Mouse (Mus musculus) lung, adult 2 months (tissue): ENCODE measurements around the gene Pkdrej.

Experiments
- CTCF ChIP-seq: fragments of 200-500 bp; IDR thresholded peaks from 2 replicates; pipeline ENCODE4 v1.5.1; 2011; ENCODE audit warnings: mild to moderate bottlenecking, low read length, control low read depth; ENCODE audit not compliant: insufficient read depth
- POLR2A ChIP-seq: fragments of 200-500 bp; IDR thresholded peaks from 2 replicates; pipeline ENCODE4 v1.6.1; 2011; ENCODE audit warnings: low read depth, mild to moderate bottlenecking, control low read depth, low read length, borderline replicate concordance; ENCODE audit errors: extremely low read depth

- TF ChIP-seq POLR2A (no peak), CTCF (no peak; the same call in 1 of the 2 replicates)
Measured at GRCm38 (mm10) chr15:85808434-85808833, 13.1 kb downstream of the Pkdrej start.
